Mouse (Mus musculus): ENCODE measurements at regions not wholly inside any gene's neighbourhood (a gene's known extent, or its start where the extent isn't known, plus 50 kb on each side); places are given as distances from the start of the nearest gene placed in this dataset.

- peak; percentile 12 for DNase-seq (ENCODE audit: low spot score)
Measured at GRCm38 (mm10) chrX:33416321-33416720, 103.1 kb downstream of the Btbd35f12 start.
